Mouse (Mus musculus) MEL (cell line): ENCODE results near the gene Btnl1. TPM values are rescaled to one million over a fixed set of nuclear protein-coding genes. Genes with fewer than 3 reads are reported as not detected.

ENCODE experiments used
- DNase-seq: peaks from one replicate; pipeline ENCODE4 v3.0.0; 2011; ENCODE audit warnings: low read depth, low spot score
- H3K27ac ChIP-seq: 2 replicates; pipeline ENCODE4 v1.5.1; 2012; ENCODE audit warnings: low read depth, mild to moderate bottlenecking, control low read depth, low read length, moderate library complexity; ENCODE audit not compliant: control insufficient read depth
- H3K27me3 ChIP-seq, 2 experiments: fragments of 150-350 bp in 1 of 2; sonication (generic) in 1 of 2; 2 replicates each; pipeline ENCODE4 v1.6.1; 2012; ENCODE audit warnings: low read length in 2 of 2, mild to moderate bottlenecking in 2 of 2, improper control_type of control experiment in 1 of 2, moderate library complexity in 1 of 2; ENCODE audit not compliant: insufficient read depth in 2 of 2, control insufficient read depth in 1 of 2
- H3K36me3 ChIP-seq, 2 experiments: 2 replicates each; pipeline ENCODE4 v1.6.1; 2012 to 2014; ENCODE audit warnings: low read length in 2 of 2, improper control_type of control experiment in 1 of 2, inconsistent platforms in 1 of 2, mild to moderate bottlenecking in 1 of 2; ENCODE audit not compliant: insufficient read depth in 2 of 2, control insufficient read depth in 1 of 2
- H3K4me1 ChIP-seq, 2 experiments: fragments of 150-350 bp in 1 of 2; sonication (generic) in 1 of 2; 2 replicates each; pipeline ENCODE4 v1.6.1; 2012; ENCODE audit warnings: low read length in 2 of 2, improper control_type of control experiment in 1 of 2, mild to moderate bottlenecking in 1 of 2; ENCODE audit not compliant: insufficient read depth in 2 of 2, control insufficient read depth in 1 of 2
- H3K4me3 ChIP-seq, 2 experiments: fragments of 150-350 bp in 1 of 2; sonication (generic) in 1 of 2; 2 replicates each; pipeline ENCODE4 v1.5.1; 2012; ENCODE audit warnings: low read depth in 2 of 2, low read length in 2 of 2, mild to moderate bottlenecking in 2 of 2, moderate library complexity in 2 of 2, control low read depth in 1 of 2, improper control_type of control experiment in 1 of 2; ENCODE audit not compliant: control insufficient read depth in 1 of 2, insufficient read depth in 1 of 2
- H3K79me2 ChIP-seq: 2 replicates; pipeline ENCODE4 v1.6.1; 2012; ENCODE audit warnings: mild to moderate bottlenecking, low read length, moderate library complexity; ENCODE audit not compliant: control insufficient read depth, poor library complexity, insufficient read depth
- H3K9ac ChIP-seq: 2 replicates; pipeline ENCODE4 v1.6.1; 2012; ENCODE audit warnings: low read depth, mild to moderate bottlenecking, control low read depth, low read length, moderate library complexity; ENCODE audit not compliant: control insufficient read depth, poor library complexity, severe bottlenecking
- H3K9me3 ChIP-seq: fragments of 150-350 bp; sonication (generic); replicated peaks from 2 replicates; pipeline ENCODE4 v1.6.1; 2012; ENCODE audit warnings: mild to moderate bottlenecking, low read length, improper control_type of control experiment, moderate library complexity; ENCODE audit not compliant: insufficient read depth
- BHLHE40 ChIP-seq: IDR thresholded peaks from 2 replicates; pipeline ENCODE4 v1.6.1; 2012; ENCODE audit warnings: low read depth, mild to moderate bottlenecking, inconsistent platforms, low read length, improper control_type of control experiment, borderline replicate concordance
- CHD1 ChIP-seq: IDR thresholded peaks from 2 replicates; pipeline ENCODE4 v1.6.1; 2012; ENCODE audit warnings: low read depth, mild to moderate bottlenecking, inconsistent platforms, low read length, improper control_type of control experiment
- CTCF ChIP-seq, 3 experiments: IDR thresholded peaks in 2 of 3; conservative IDR thresholded peaks in 1 of 3; 2 replicates each; pipeline ENCODE4 v1.5.1; 2011 to 2012; ENCODE audit warnings: low read length in 3 of 3, low read depth in 2 of 3, mild to moderate bottlenecking in 2 of 3, improper control_type of control experiment in 1 of 3, inconsistent platforms in 1 of 3, mixed read lengths in 1 of 3, moderate library complexity in 1 of 3; ENCODE audit not compliant: control insufficient read depth in 1 of 3, insufficient read depth in 1 of 3, poor library complexity in 1 of 3, severe bottlenecking in 1 of 3
- E2F4 ChIP-seq: IDR thresholded peaks from 2 replicates; pipeline ENCODE4 v1.6.1; 2011; ENCODE audit warnings: low read depth, low read length, improper control_type of control experiment, borderline replicate concordance
- ETS1 ChIP-seq: IDR thresholded peaks from 2 replicates; pipeline ENCODE4 v1.6.1; 2012; ENCODE audit warnings: low read depth, mild to moderate bottlenecking, inconsistent platforms, low read length, improper control_type of control experiment, moderate library complexity
- GABPA ChIP-seq: IDR thresholded peaks from 2 replicates; pipeline ENCODE4 v1.6.1; 2012; ENCODE audit warnings: low read depth, mild to moderate bottlenecking, inconsistent platforms, low read length, improper control_type of control experiment, moderate library complexity
- GATA1 ChIP-seq: IDR thresholded peaks from 2 replicates; pipeline ENCODE4 v1.6.1; 2011; ENCODE audit warnings: low read depth, low read length, improper control_type of control experiment
- HCFC1 ChIP-seq: IDR thresholded peaks from 2 replicates; pipeline ENCODE4 v1.6.1; 2012; ENCODE audit warnings: low read depth, mild to moderate bottlenecking, inconsistent platforms, low read length, improper control_type of control experiment, moderate library complexity
- KAT2A ChIP-seq: conservative IDR thresholded peaks from 2 replicates; pipeline ENCODE4 v1.6.1; 2012; ENCODE audit warnings: low read depth, low read length, improper control_type of control experiment, inconsistent platforms
- MAZ ChIP-seq: IDR thresholded peaks from 2 replicates; pipeline ENCODE4 v1.6.1; 2012; ENCODE audit warnings: low read depth, mild to moderate bottlenecking, inconsistent platforms, low read length, improper control_type of control experiment
- MXI1 ChIP-seq: IDR thresholded peaks from 2 replicates; pipeline ENCODE4 v1.6.1; 2011; ENCODE audit warnings: mild to moderate bottlenecking, low read depth, low read length, improper control_type of control experiment
- MYB ChIP-seq: IDR thresholded peaks from 2 replicates; pipeline ENCODE4 v1.6.1; 2011; ENCODE audit warnings: mild to moderate bottlenecking, low read depth, low read length, improper control_type of control experiment
- NRF1 ChIP-seq: IDR thresholded peaks from 2 replicates; pipeline ENCODE4 v1.6.1; 2014; ENCODE audit warnings: low read depth, mild to moderate bottlenecking, inconsistent platforms, low read length, improper control_type of control experiment, moderate library complexity; ENCODE audit not compliant: poor library complexity, insufficient read depth, severe bottlenecking
- RAD21 ChIP-seq: IDR thresholded peaks from 2 replicates; pipeline ENCODE4 v1.6.1; 2011; ENCODE audit warnings: mild to moderate bottlenecking, low read depth, low read length, improper control_type of control experiment
- RCOR1 ChIP-seq: IDR thresholded peaks from 2 replicates; pipeline ENCODE4 v1.6.1; 2012; ENCODE audit warnings: low read depth, mild to moderate bottlenecking, inconsistent platforms, low read length, improper control_type of control experiment
- SMC3 ChIP-seq: IDR thresholded peaks from 2 replicates; pipeline ENCODE4 v1.6.1; 2011; ENCODE audit warnings: low read depth, low read length, improper control_type of control experiment
- UBTF ChIP-seq: IDR thresholded peaks from 2 replicates; pipeline ENCODE4 v1.6.1; 2012; ENCODE audit warnings: low read depth, mild to moderate bottlenecking, inconsistent platforms, low read length, improper control_type of control experiment, moderate library complexity, borderline replicate concordance; ENCODE audit not compliant: insufficient read depth
- USF1 ChIP-seq: IDR thresholded peaks from 2 replicates; pipeline ENCODE4 v1.6.1; 2014; ENCODE audit warnings: low read depth, mild to moderate bottlenecking, inconsistent platforms, low read length, improper control_type of control experiment, moderate library complexity
- ZMIZ1 ChIP-seq: IDR thresholded peaks from 2 replicates; pipeline ENCODE4 v1.6.1; 2012; ENCODE audit warnings: low read depth, mild to moderate bottlenecking, inconsistent platforms, low read length, improper control_type of control experiment, moderate library complexity
- ZNF384 ChIP-seq: IDR thresholded peaks from 2 replicates; pipeline ENCODE4 v1.6.1; 2012; ENCODE audit warnings: low read depth, mild to moderate bottlenecking, inconsistent platforms, low read length, improper control_type of control experiment
- polyA plus RNA-seq, 2 experiments: library from polyadenylated mRNA; stranded (reverse) in 1 of 2; unstranded in 1 of 2; fragments of >175 nt in 1 of 2; fragments of >200 nt in 1 of 2; gene quantifications; 2 replicates each; pipeline versions ENCODE4 v1.2.1 to v1.2.4; 2012; ENCODE audit warnings: low replicate concordance in 2 of 2, low read depth in 1 of 2; ENCODE audit not compliant: insufficient read length in 2 of 2, insufficient read depth in 1 of 2, missing spikeins in 1 of 2
- total RNA-seq: library from RNA; depleted of rRNA; stranded (reverse); fragments of 300-350 nt; gene quantifications from 2 replicates; pipeline ENCODE4 v1.2.3, GENCODE M21; 2012; rRNA removed

Gene Btnl1
- total RNA-seq (not detected in 2 replicates), polyA plus RNA-seq (under 1 TPM in 1 of 2 experiments, not detected in 1; 0.17 TPM)

- TF ChIP-seq GATA1, result no peak
- TF ChIP-seq MXI1, result no peak
- no peak for TF ChIP-seq ZNF384
- no peak for TF ChIP-seq USF1
- no peak for TF ChIP-seq CHD1
- TF ChIP-seq CTCF (IDR thresholded peaks at IDR 0.05 in 2 of 3, conservative IDR thresholded peaks at IDR 0.05 in 1 of 3; ENCODE audit: control insufficient read depth in 1 of 3, insufficient read depth in 1 of 3, low read depth in 2 of 3, low read length in 3 of 3, poor library complexity in 1 of 3, severe bottlenecking in 1 of 3), result no peak
- Histone ChIP-seq H3K9ac (no peak within 1 kb of the TSS), H3K27me3 (peaks cover 0 to 3% of the 10 kb centered on the region in 2 experiments; a peak in 2 of 4 replicates), H3K36me3 (no peaks in the 10 kb centered on the region), H3K4me1 (no peaks in the 10 kb centered on the region), H3K27ac (no peak within 1 kb of the TSS), H3K9me3 (no peaks in the 10 kb centered on the region), H3K4me3 (no peak within 1 kb of the TSS), H3K79me2 (no peaks in the 10 kb centered on the region)
- DNase-seq, result no peak
Observed at GRCm38 (mm10) chr17:34376847-34377246, at the start of gene Btnl1. Gene Btnl1 (plus strand): TSS chr17:34377132.

- Histone ChIP-seq H3K4me3 (no peak overlapping the region), H3K36me3 (no peaks in the 10 kb centered on the region), H3K79me2 (no peaks in the 10 kb centered on the region), H3K27me3 (peaks cover 2 to 4% of the 10 kb centered on the region in 2 experiments), H3K4me1 (no peaks in the 10 kb centered on the region), H3K9ac (no peak overlapping the region), H3K9me3 (no peaks in the 10 kb centered on the region), H3K27ac (no peak overlapping the region)
- no peak for TF ChIP-seq MYB
- no peak for TF ChIP-seq GABPA
- no peak for TF ChIP-seq E2F4
- TF ChIP-seq KAT2A, result no peak
- TF ChIP-seq SMC3, result no peak
- TF ChIP-seq HCFC1, result no peak
- no peak for TF ChIP-seq RCOR1
- TF ChIP-seq NRF1, result no peak
- TF ChIP-seq ETS1, result no peak
- TF ChIP-seq MXI1, result no peak
- TF ChIP-seq ZMIZ1, result no peak
- no peak for TF ChIP-seq MAZ
- no peak for TF ChIP-seq UBTF
- TF ChIP-seq GATA1, result no peak
- TF ChIP-seq BHLHE40, result no peak
- TF ChIP-seq RAD21, result no peak
- no peak for DNase-seq
Observed at GRCm38 (mm10) chr17:34329807-34330206, 47.1 kb upstream of the Btnl1 start.
